ENCODE assay signal across 13 mouse cellular contexts in genomic region chr10:86344654-86345053, GRCm38 (mm10). TPM values are rescaled to one million over a fixed set of nuclear protein-coding genes. Genes with fewer than 3 reads are reported as not detected.
A peak's percentile ranks its signal among the peaks of the same experiment; 100 is the strongest.
DNase-seq lines count a peak whose midpoint lies in the region; TF ChIP-seq lines count a peak whose summit lies in the region.
"Had no signal": no experiment of that assay in that cellular context is flagged by ENCODE, and none has a peak within 500 bp of the region (broad histone marks: within the 10 kb centered on the region; RNA-seq: fewer than 3 reads in every experiment).

No protein-coding gene starts in this region.

- intact Hi-C loops in heart, postnatal 10 days (cut with DNase I), result no loop called here

- TF ChIP-seq POLR2A in brain, embryonic 14.5 days (IDR thresholded peaks at IDR 0.05; ENCODE audit: borderline replicate concordance, extremely low read depth, insufficient read depth, insufficient read length, poor library complexity, severe bottlenecking), result no peak

- peak; percentile 97 for DNase-seq in heart, adult 11 months
- no peak for DNase-seq in heart, postnatal 10 days
- peak; percentile 43 for DNase-seq in adrenal gland, postnatal 10 days
- peak; percentile 19 for DNase-seq in brain, embryonic 14.5 days (ENCODE audit: low read depth)
- peak; percentile 45 for DNase-seq in lung, postnatal 10 days
- DNase-seq in urinary bladder, adult 2 months (ENCODE audit: low spot score), result no peak
- DNase-seq in liver, result no peak
- DNase-seq in cerebellum, postnatal 10 days, result no peak
- DNase-seq: B cell, adult 2 months; cerebellum, postnatal 25 days; embryo, embryonic 11 days; layer of hippocampus, adult 9-11 months; liver, embryonic 13.5 days had no signal

- no peak for TF ChIP-seq CTCF in brain, embryonic 14.5 days (IDR thresholded peaks at IDR 0.05; ENCODE audit: borderline replicate concordance, extremely low read depth, insufficient read depth, insufficient read length)

RNA-seq across cellular contexts. Expression of gene Timp3, which starts 44.5 kb away (rescaled TPM):
- 100 to 1,000 TPM; 112 to 223 TPM for total RNA-seq in heart, postnatal 10 days (2021)
- total RNA-seq in adrenal gland, postnatal 10 days (2021), result 100 to 1,000 TPM; 209 to 211 TPM
- polyA plus RNA-seq in brain, embryonic 14.5 days (2012; rRNA removed), result 13.4 and 22.8 TPM in 2 replicates
- 182 and 201 TPM in 2 replicates for polyA plus RNA-seq in urinary bladder, adult 2 months (2012; rRNA removed)

Comparison
In these comparisons a context has a peak if more than half of its experiments do, and no peak if none do; other contexts are left out.
1. DNase-seq: peak in heart, adult 11 months (single experiment), adrenal gland, postnatal 10 days (single experiment), brain, embryonic 14.5 days (single experiment) and lung, postnatal 10 days (single experiment); none in heart, postnatal 10 days (0 of 2), urinary bladder, adult 2 months (single experiment), liver (single experiment) and cerebellum, postnatal 10 days (0 of 2).